Mouse (Mus musculus): ENCODE data around the gene Slc6a8. TPM values are rescaled to one million over a fixed set of nuclear protein-coding genes. Genes with fewer than 3 reads are reported as not detected.

The Slc6a8 gene
- polyA plus RNA-seq, 1 experiment: 930 TPM

- no peak for TF ChIP-seq CTCF (IDR thresholded peaks at IDR 0.05; ENCODE audit: extremely low read depth, insufficient read length, insufficient replicate concordance, low read depth, low read length)
- peak; percentile 56; the same call in 1 of the 2 replicates for TF ChIP-seq POLR2A (IDR thresholded peaks at IDR 0.05; ENCODE audit: low read depth, low read length)
- H3K36me3 ChIP-seq (ENCODE audit: control insufficient read depth, insufficient read depth, low read length): peaks cover 7% of the 10 kb centered on the region; the same call in 1 of the 2 replicates
- peak overlapping the region; percentile 96 for H3K27ac ChIP-seq (ENCODE audit: insufficient read depth, low read depth, low read length)
- H3K4me3 ChIP-seq (ENCODE audit: low read depth, low read length): peak overlapping the region; percentile 81
- H3K27me3 ChIP-seq (ENCODE audit: control insufficient read depth, insufficient read depth, low read length): no peaks in the 10 kb centered on the region
- WGBS: 25% methylated on average over 30 of the region's 30 CpGs
- H3K4me1 ChIP-seq (ENCODE audit: control insufficient read depth, insufficient read depth, insufficient read length, low read length): peaks cover 11% of the 10 kb centered on the region
Observed at GRCm38 (mm10) chrX:73716709-73717545, 44.0 kb downstream of the Slc6a8 start.

- 43% methylated on average over 11 of the region's 11 CpGs for WGBS
- Histone ChIP-seq H3K4me3 (ENCODE audit: low read depth, low read length) (peak overlapping the region; percentile 81), H3K4me1 (ENCODE audit: control insufficient read depth, insufficient read depth, insufficient read length, low read length) (peaks cover 11% of the 10 kb centered on the region), H3K27me3 (ENCODE audit: control insufficient read depth, insufficient read depth, low read length) (no peaks in the 10 kb centered on the region), H3K27ac (ENCODE audit: insufficient read depth, low read depth, low read length) (peak overlapping the region; percentile 96), H3K36me3 (ENCODE audit: control insufficient read depth, insufficient read depth, low read length) (peaks cover 7% of the 10 kb centered on the region; the same call in 1 of the 2 replicates)
- TF ChIP-seq CTCF (IDR thresholded peaks at IDR 0.05; ENCODE audit: extremely low read depth, insufficient read length, insufficient replicate concordance, low read depth, low read length) (no peak), POLR2A (IDR thresholded peaks at IDR 0.05; ENCODE audit: low read depth, low read length) (no peak)
Observed at GRCm38 (mm10) chrX:73717667-73718066, 44.7 kb downstream of the Slc6a8 start.

GRCm38 (mm10) chrX:73718271-73718670 is 45.3 kb downstream of the Slc6a8 start:
- peak overlapping the region; percentile 81 for H3K4me3 ChIP-seq (ENCODE audit: low read depth, low read length)
- peaks cover 11% of the 10 kb centered on the region for H3K4me1 ChIP-seq (ENCODE audit: control insufficient read depth, insufficient read depth, insufficient read length, low read length)
- 22% methylated on average over 3 of the region's 3 CpGs for WGBS
- H3K27me3 ChIP-seq (ENCODE audit: control insufficient read depth, insufficient read depth, low read length): no peaks in the 10 kb centered on the region
- no peak for TF ChIP-seq CTCF (IDR thresholded peaks at IDR 0.05; ENCODE audit: extremely low read depth, insufficient read length, insufficient replicate concordance, low read depth, low read length)
- TF ChIP-seq POLR2A (IDR thresholded peaks at IDR 0.05; ENCODE audit: low read depth, low read length): no peak
- peak overlapping the region; percentile 96 for H3K27ac ChIP-seq (ENCODE audit: insufficient read depth, low read depth, low read length)
- H3K36me3 ChIP-seq (ENCODE audit: control insufficient read depth, insufficient read depth, low read length): peaks cover 10% of the 10 kb centered on the region

GRCm38 (mm10) chrX:73718686-73719362 is 45.9 kb downstream of the Slc6a8 start:
- Histone ChIP-seq H3K4me1 (ENCODE audit: control insufficient read depth, insufficient read depth, insufficient read length, low read length) (peaks cover 11% of the 10 kb centered on the region), H3K36me3 (ENCODE audit: control insufficient read depth, insufficient read depth, low read length) (peaks cover 11% of the 10 kb centered on the region), H3K27ac (ENCODE audit: insufficient read depth, low read depth, low read length) (peak overlapping the region; percentile 96), H3K27me3 (ENCODE audit: control insufficient read depth, insufficient read depth, low read length) (no peaks in the 10 kb centered on the region), H3K4me3 (ENCODE audit: low read depth, low read length) (peak overlapping the region; percentile 81)
- TF ChIP-seq CTCF (IDR thresholded peaks at IDR 0.05; ENCODE audit: extremely low read depth, insufficient read length, insufficient replicate concordance, low read depth, low read length) (no peak), POLR2A (IDR thresholded peaks at IDR 0.05; ENCODE audit: low read depth, low read length) (no peak)
- WGBS: 10% methylated on average over 5 of the region's 5 CpGs

- Histone ChIP-seq H3K4me3 (ENCODE audit: low read depth, low read length) (no peak overlapping the region), H3K27ac (ENCODE audit: insufficient read depth, low read depth, low read length) (peak overlapping the region; percentile 80), H3K36me3 (ENCODE audit: control insufficient read depth, insufficient read depth, low read length) (peaks cover 27% of the 10 kb centered on the region), H3K27me3 (ENCODE audit: control insufficient read depth, insufficient read depth, low read length) (no peaks in the 10 kb centered on the region), H3K4me1 (ENCODE audit: control insufficient read depth, insufficient read depth, insufficient read length, low read length) (peaks cover 11% of the 10 kb centered on the region; the same call in 1 of the 2 replicates)
- WGBS: 20% methylated on average over 1 of the region's 1 CpGs
- TF ChIP-seq CTCF (IDR thresholded peaks at IDR 0.05; ENCODE audit: extremely low read depth, insufficient read length, insufficient replicate concordance, low read depth, low read length): no peak
Observed at GRCm38 (mm10) chrX:73730908-73731307, 58.0 kb downstream of the Slc6a8 start.

Other genes starting within 250 kb of the Slc6a8 start
- 2.4 and 5.4 TPM in 2 replicates for gene Trex2, start 237.8 kb upstream of the Slc6a8 start, polyA plus RNA-seq (2012; rRNA removed)
- gene Haus7, start 214.1 kb upstream of the Slc6a8 start, polyA plus RNA-seq (2012; rRNA removed): 5.1 and 9.3 TPM in 2 replicates
- gene Bgn, start 189.5 kb upstream of the Slc6a8 start, polyA plus RNA-seq (2012; rRNA removed): 121 and 168 TPM in 2 replicates
- 0.06 and 0.20 TPM in 2 replicates for gene Atp2b3, start 170.1 kb upstream of the Slc6a8 start, polyA plus RNA-seq (2012; rRNA removed)
- 0.23 and 1.1 TPM in 2 replicates for gene Dusp9, start 33.7 kb upstream of the Slc6a8 start, polyA plus RNA-seq (2012; rRNA removed)
- gene Pnck, start 13.0 kb upstream of the Slc6a8 start, polyA plus RNA-seq (2012; rRNA removed): 4.5 and 5.8 TPM in 2 replicates
- 19.0 and 33.3 TPM in 2 replicates for gene Bcap31, start 43.0 kb downstream of the Slc6a8 start, polyA plus RNA-seq (2012; rRNA removed)
- 49.3 and 99.9 TPM in 2 replicates for gene Abcd1, start 43.4 kb downstream of the Slc6a8 start, polyA plus RNA-seq (2012; rRNA removed)
- 0.22 and 0.38 TPM in 2 replicates for gene Plxnb3, start 83.9 kb downstream of the Slc6a8 start, polyA plus RNA-seq (2012; rRNA removed)
- 3.3 and 4.3 TPM in 2 replicates for gene Srpk3, start 101.3 kb downstream of the Slc6a8 start, polyA plus RNA-seq (2012; rRNA removed)
- gene Idh3g, start 113.7 kb downstream of the Slc6a8 start, polyA plus RNA-seq (2012; rRNA removed): 177 and 266 TPM in 2 replicates
- gene Ssr4, start 113.9 kb downstream of the Slc6a8 start, polyA plus RNA-seq (2012; rRNA removed): 190 and 210 TPM in 2 replicates
- gene Pdzd4, start 151.8 kb downstream of the Slc6a8 start, polyA plus RNA-seq (2012; rRNA removed): 0.65 and 0.83 TPM in 2 replicates
- gene Avpr2, start 219.0 kb downstream of the Slc6a8 start, polyA plus RNA-seq (2012; rRNA removed): 0.09 TPM in 1 of 2 replicates, not detected in the other
- 7.9 and 20.8 TPM in 2 replicates for gene L1cam, start 223.0 kb downstream of the Slc6a8 start, polyA plus RNA-seq (2012; rRNA removed)
- 16.7 and 22.9 TPM in 2 replicates for gene Arhgap4, start 248.7 kb downstream of the Slc6a8 start, polyA plus RNA-seq (2012; rRNA removed)
- gene Naa10, start 248.8 kb downstream of the Slc6a8 start, polyA plus RNA-seq (2012; rRNA removed): 33.3 and 50.5 TPM in 2 replicates